Mouse (Mus musculus): ENCODE data around the gene Zfp775.
A peak's percentile ranks its signal among the peaks of the same experiment; 100 is the strongest.

The Zfp775 gene

DNA sequence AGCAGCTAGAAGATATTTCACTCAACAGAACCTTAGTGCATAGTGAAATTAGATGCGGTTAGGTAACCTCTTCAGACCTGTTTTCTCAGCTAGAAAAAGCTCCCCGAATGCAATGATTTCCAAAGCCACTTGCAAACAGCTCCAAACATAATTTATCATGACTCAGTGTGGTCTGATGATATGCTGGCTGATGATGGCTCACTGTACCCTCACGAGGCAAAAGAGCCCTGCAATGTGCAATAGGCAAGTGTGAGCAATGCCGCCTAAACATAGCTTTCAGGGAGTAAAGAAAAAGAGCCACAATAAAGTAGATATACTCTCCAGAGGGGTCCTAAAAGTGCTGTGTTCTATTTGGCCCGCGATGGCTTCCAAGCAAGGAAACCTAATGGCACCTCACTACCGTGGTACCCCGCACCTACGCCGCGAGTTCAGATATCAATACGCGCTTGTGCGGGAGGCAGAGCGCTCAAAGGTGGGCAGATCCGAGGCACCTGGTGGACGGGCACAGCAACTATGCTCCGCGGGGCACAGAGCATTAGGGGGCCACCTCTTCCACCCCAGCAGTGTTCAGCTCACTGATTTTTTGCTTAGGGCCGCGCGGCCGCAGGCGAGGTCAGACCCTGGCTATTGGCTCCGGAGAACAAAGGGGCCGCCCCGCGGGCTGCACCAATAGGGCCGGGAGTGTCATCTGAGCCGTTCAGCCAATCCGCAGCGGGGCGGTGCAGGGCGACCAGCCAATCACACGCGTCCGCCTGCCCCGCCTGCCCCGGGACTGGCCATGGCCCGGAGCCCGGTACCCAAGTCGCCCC, at the start of gene Zfp775:
Gene Zfp775, plus strand, starts transcription at position 793 of the 809 bp plus-strand sequence.
- peak; percentile 97 for DNase-seq (ENCODE audit: low spot score)

DNA sequence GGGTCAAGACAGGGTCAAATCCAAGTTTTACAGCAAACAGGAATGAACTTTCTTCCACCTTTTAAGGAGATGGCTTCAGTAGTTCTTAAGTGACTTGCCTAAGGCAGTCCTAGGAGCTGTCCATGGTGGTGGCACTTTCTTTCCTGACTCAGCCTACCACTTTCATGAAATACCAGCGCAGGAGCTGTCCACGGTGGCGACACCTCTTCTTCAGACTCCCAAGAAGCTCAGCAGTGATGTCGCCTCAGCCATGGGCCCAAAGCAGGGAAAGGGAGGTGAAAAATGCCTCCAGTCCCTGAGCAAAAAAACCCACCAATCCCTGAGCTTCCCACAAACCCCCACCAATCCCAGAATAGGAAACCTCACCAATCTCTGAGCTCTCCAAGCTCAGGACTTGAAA, 48.9 kb upstream of the Zfp775 start:
- DNase-seq (ENCODE audit: low spot score): no peak

DNA sequence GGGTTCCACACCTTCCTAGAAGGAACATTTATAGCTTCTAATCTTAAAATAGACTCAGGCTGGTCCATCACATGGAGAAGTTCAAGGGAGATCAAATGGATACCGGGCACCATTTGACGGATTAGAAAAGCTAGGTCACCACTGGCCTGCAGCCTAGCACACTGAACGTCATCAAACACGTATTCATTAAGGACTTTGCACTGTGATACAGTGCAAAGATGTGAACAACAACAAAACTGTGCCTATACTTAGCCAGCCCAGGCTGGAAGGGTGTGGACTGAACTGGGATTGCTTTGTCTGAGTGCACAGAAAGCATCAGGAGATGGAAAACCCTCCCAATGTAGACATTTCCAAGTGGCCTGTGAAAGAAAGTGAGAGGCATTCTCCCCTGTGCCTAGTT, 48.0 kb upstream of the Zfp775 start:
- DNase-seq (ENCODE audit: low spot score): no peak

DNA sequence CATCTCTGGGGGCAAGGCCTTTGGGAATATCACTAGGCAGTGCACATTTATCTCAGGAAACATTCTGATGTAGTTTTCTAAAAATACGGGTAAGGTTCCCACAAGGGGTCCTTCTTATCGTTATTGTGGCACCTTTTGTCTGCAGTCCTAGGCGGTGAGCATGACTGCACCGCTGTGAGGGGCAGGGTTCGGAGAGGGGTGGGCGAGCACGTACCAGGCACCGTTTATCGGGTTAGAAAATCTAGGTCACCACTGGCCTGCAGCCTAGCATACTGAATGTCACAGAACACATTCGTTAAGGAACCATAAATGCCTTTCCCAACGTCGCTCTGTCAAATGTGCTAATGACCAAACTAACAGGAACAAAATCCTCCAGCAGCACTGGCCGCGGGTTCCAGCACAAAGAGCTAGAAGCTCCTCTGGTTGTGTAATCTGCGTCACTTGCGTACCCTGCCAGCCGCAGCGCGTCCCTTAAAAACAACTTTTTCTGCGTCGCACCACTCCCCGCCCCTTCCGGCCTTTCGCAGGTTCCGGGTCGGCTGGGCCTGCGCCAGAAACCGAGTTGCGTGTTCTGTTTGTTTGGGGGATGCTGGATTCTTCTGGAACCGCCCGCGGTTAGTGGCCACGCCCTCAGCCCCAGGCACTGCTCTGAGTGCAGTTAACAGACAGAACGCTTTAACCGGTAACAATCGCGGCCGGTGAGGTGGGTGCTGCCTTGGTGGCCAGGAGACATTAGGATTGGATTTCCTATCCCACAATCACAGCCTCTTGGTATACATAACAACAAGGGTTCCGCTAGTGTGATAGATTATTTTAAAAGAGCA, 47.4 kb upstream of the Zfp775 start, which contains the start of gene Lrrc61:
Gene Lrrc61, plus strand, starts transcription at position 517 of the 824 bp plus-strand sequence.
- peak; percentile 98 for DNase-seq (ENCODE audit: low spot score)

GRCm38 (mm10) chr6:48555104-48555890, 46.6 kb upstream of the Zfp775 start:
- DNase-seq (ENCODE audit: low spot score): peak; percentile 76

GRCm38 (mm10) chr6:48555956-48556355, 45.9 kb upstream of the Zfp775 start:
- DNase-seq (ENCODE audit: low spot score): no peak

GRCm38 (mm10) chr6:48565693-48566310, 36.1 kb upstream of the Zfp775 start:
- no peak for DNase-seq (ENCODE audit: low spot score)

DNA sequence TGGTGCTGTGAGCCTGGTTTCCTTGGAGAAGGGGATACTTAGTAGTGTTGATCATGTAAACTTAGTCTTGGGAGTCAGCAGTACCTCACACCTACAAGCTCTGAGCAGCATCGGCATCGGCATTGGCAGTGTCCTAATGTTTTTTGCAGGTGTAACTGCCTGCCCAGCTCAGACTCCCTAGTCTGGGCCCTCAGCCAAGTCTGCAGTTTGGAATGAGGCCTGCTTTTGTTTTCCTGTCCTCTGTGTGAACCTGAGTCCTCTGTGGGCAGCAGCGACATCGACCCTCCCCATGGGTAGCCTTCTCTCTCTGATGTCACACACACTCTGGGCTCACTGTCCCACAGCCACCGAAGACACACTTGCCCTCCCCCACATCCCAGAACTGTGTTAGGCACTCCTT, 35.6 kb upstream of the Zfp775 start:
- DNase-seq (ENCODE audit: low spot score): no peak

- DNase-seq (ENCODE audit: low spot score): no peak
These were observed 33.6 kb upstream of the Zfp775 start for GRCm38 (mm10) chr6:48568036-48568984.

GRCm38 (mm10) chr6:48569065-48569807, 32.6 kb upstream of the Zfp775 start:
- DNase-seq (ENCODE audit: low spot score): no peak

GRCm38 (mm10) chr6:48572014-48572413, 29.8 kb upstream of the Zfp775 start:
- no peak for DNase-seq (ENCODE audit: low spot score)

GRCm38 (mm10) chr6:48572572-48573061, 29.2 kb upstream of the Zfp775 start, which contains the start of gene Rarres2:
Gene Rarres2 (minus strand): TSS chr6:48572789.
- DNase-seq (ENCODE audit: low spot score): no peak

GRCm38 (mm10) chr6:48573280-48573679, 28.6 kb upstream of the Zfp775 start:
- DNase-seq (ENCODE audit: low spot score): no peak

- DNase-seq (ENCODE audit: low spot score): no peak
These were observed 27.9 kb upstream of the Zfp775 start for GRCm38 (mm10) chr6:48573981-48574380.

DNA sequence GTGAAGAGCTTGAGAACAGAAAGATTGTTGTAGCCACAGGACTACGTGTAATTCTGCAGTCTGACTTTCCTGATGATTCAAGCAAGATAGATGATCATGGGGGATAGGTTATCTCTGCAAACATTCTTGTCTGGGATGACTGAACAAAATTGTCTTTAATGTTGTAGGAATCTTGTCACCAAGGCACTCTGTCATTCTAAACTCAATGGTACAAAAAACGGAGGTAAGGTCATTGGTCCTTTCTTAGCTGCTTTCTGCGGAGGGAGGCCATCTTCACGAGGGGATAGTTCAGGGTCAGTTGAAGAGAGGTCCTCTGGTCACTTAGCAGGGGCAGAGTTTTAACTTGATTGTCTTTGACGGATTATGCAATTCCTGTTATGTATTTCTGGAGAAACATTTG, 23.1 kb upstream of the Zfp775 start:
- DNase-seq (ENCODE audit: low spot score): no peak

GRCm38 (mm10) chr6:48579215-48579648, 22.6 kb upstream of the Zfp775 start:
- DNase-seq (ENCODE audit: low spot score): no peak

- DNase-seq (ENCODE audit: low spot score): no peak
These were observed 20.6 kb upstream of the Zfp775 start for GRCm38 (mm10) chr6:48581257-48581656.

- DNase-seq (ENCODE audit: low spot score): peak; percentile 68
These were observed 19.8 kb upstream of the Zfp775 start for GRCm38 (mm10) chr6:48582037-48582436.

DNA sequence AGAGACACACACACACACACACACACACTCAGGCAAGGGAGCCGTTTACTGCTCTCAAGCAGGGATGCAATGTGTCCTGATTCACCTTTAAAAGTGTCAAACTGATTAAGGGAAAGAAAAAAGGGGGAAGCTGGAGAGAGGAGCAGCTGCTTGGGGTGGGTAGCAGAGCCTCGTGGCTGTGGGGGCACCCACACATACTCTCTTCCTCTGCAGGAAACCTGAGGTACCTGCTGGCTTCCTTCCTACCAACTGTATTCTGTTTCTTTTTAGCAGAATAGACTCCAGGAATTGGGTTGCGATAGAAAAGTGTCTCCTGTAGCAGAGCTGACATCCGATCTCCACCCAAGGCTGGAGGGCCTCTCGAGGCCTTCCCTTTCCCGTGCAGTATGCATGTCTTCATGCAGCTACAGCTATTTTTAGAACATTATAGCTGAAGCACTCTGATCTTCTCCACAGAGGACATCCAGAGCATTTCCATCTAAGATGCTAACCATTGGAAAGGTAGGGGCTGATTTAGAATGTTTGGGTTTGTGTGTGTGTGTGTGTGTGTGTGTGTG, 12.6 kb upstream of the Zfp775 start, which contains the start of gene Gm45021:
Gene Gm45021, plus strand, starts transcription at position 417 of the 557 bp plus-strand sequence.
- DNase-seq (ENCODE audit: low spot score): no peak

Data from layer of hippocampus, adult 11-12 months (tissue).